Mouse (Mus musculus) neural tube, embryonic 11.5 days (tissue): ENCODE data around the gene Msl1. TPM values are rescaled to one million over a fixed set of nuclear protein-coding genes. Genes with fewer than 3 reads are reported as not detected.

ENCODE experiments used
- ATAC-seq: fragments of 200-750 bp; cut with Nextera tagmentation; 2 replicates; pipeline ENCODE4 v1.8.0; 2017; ENCODE audit warnings: moderate number of reproducible peaks, mild to moderate bottlenecking, moderate TSS enrichment, moderate library complexity; ENCODE audit not compliant: insufficient read depth, low FRiP score, low TSS enrichment
- DNase-seq: peaks from one replicate; pipeline ENCODE4 v3.0.0-alpha.2; 2015; ENCODE audit warnings: low spot score
- H3K27ac ChIP-seq: fragments of 300-500 bp; sonication (generic); 2 replicates; pipeline ENCODE4 v1.5.1; 2014; ENCODE audit warnings: low read depth, mild to moderate bottlenecking, low read length
- H3K27me3 ChIP-seq: fragments of 300-500 bp; sonication (generic); 2 replicates; pipeline ENCODE4 v1.6.1; 2014; ENCODE audit warnings: mild to moderate bottlenecking, low read length, mixed read lengths; ENCODE audit not compliant: control insufficient read depth, insufficient read depth
- H3K36me3 ChIP-seq: fragments of 300-500 bp; sonication (generic); 2 replicates; pipeline ENCODE4 v1.6.1; 2014; ENCODE audit warnings: mild to moderate bottlenecking, low read length, moderate library complexity, mixed read lengths; ENCODE audit not compliant: control insufficient read depth, insufficient read depth
- H3K4me1 ChIP-seq: fragments of 300-500 bp; sonication (generic); 2 replicates; pipeline ENCODE4 v1.6.1; 2014; ENCODE audit warnings: low read length, mixed read lengths; ENCODE audit not compliant: control insufficient read depth, insufficient read depth
- H3K4me2 ChIP-seq: fragments of 300-500 bp; sonication (generic); 2 replicates; pipeline ENCODE4 v1.6.1; 2014; ENCODE audit warnings: low read depth, mild to moderate bottlenecking, moderate library complexity
- H3K4me3 ChIP-seq: fragments of 300-500 bp; sonication (generic); 2 replicates; pipeline ENCODE4 v1.5.1; 2014; ENCODE audit warnings: low read depth, low read length
- H3K9ac ChIP-seq: fragments of 300-500 bp; sonication (generic); 2 replicates; pipeline ENCODE4 v1.6.1; 2014; ENCODE audit warnings: mild to moderate bottlenecking, low read length
- H3K9me3 ChIP-seq: fragments of 300-500 bp; sonication (generic); 2 replicates; pipeline ENCODE4 v1.6.1; 2016; ENCODE audit warnings: low read length; ENCODE audit not compliant: control insufficient read depth
- WGBS: fragments of 180-500 bp; shearing (Covaris S2); extraction: QIAGEN DNeasy Blood & Tissue Kit; methylation state at CpG from one replicate; pipeline ENCODE4 v1.1.7; 2014; 5-methylcytosine and 5-hydroxymethylcytosine counted together
- polyA plus RNA-seq: library from polyadenylated mRNA; unstranded; fragments of >200 nt; fragmentation: Nextera tagmentation; extraction: Ambion mirVana; gene quantifications from 2 replicates; pipeline ENCODE4 v1.2.1, GENCODE M21; 2014

Msl1 gene
- polyA plus RNA-seq, 1 experiment from 2014 or later, result 24.2 TPM

- H3K36me3 ChIP-seq, result no peaks in the 10 kb centered on the region
- H3K4me1 ChIP-seq, result peaks cover 15% of the 10 kb centered on the region
- no peak for DNase-seq
- H3K9me3 ChIP-seq, result no peaks in the 10 kb centered on the region
- H3K9ac ChIP-seq, result peak overlapping the region; percentile 11; the same call in 1 of the 2 replicates
- H3K4me3 ChIP-seq, result no peak overlapping the region
- WGBS, result 7% methylated on average over 19 of the region's 19 CpGs
- no peak overlapping the region for H3K4me2 ChIP-seq
- no peak overlapping the region for H3K27ac ChIP-seq
- no peak for ATAC-seq
- no peaks in the 10 kb centered on the region for H3K27me3 ChIP-seq
Observed at GRCm38 (mm10) chr11:98849196-98849894, 54.0 kb downstream of the Msl1 start.

- H3K27ac ChIP-seq, result no peak overlapping the region
- ATAC-seq, result 0 out of 2 replicates have a peak, but pooled peaks have one; percentile 41
- H3K9me3 ChIP-seq, result no peaks in the 10 kb centered on the region
- 54% methylated on average over 26 of the region's 26 CpGs for WGBS
- H3K4me1 ChIP-seq, result peaks cover 15% of the 10 kb centered on the region
- no peak overlapping the region; the same call in 1 of the 2 replicates for H3K4me3 ChIP-seq
- H3K36me3 ChIP-seq, result no peaks in the 10 kb centered on the region
- H3K27me3 ChIP-seq, result no peaks in the 10 kb centered on the region
- H3K9ac ChIP-seq, result no peak overlapping the region; the same call in 1 of the 2 replicates
- H3K4me2 ChIP-seq, result peak overlapping the region; percentile 19
- peak; percentile 69 for DNase-seq
Observed at GRCm38 (mm10) chr11:98850100-98851093, 55.1 kb downstream of the Msl1 start.

- Histone ChIP-seq H3K4me2 (no peak overlapping the region), H3K27ac (no peak overlapping the region), H3K9ac (0 out of 2 replicates have a peak overlapping the region, but pooled peaks have one; percentile 1), H3K4me1 (peaks cover 13% of the 10 kb centered on the region), H3K4me3 (no peak overlapping the region), H3K36me3 (no peaks in the 10 kb centered on the region), H3K27me3 (no peaks in the 10 kb centered on the region), H3K9me3 (no peaks in the 10 kb centered on the region)
- DNase-seq, result no peak
- 92% methylated on average over 8 of the region's 8 CpGs for WGBS
- ATAC-seq, result no peak
Observed at GRCm38 (mm10) chr11:98854116-98854515, 58.8 kb downstream of the Msl1 start.

- Histone ChIP-seq H3K27me3 (no peaks in the 10 kb centered on the region), H3K9me3 (no peaks in the 10 kb centered on the region), H3K4me2 (no peak overlapping the region), H3K27ac (no peak overlapping the region), H3K4me1 (peaks cover 8% of the 10 kb centered on the region), H3K4me3 (no peak overlapping the region), H3K9ac (no peak overlapping the region), H3K36me3 (no peaks in the 10 kb centered on the region)
- 92% methylated on average over 2 of the region's 2 CpGs for WGBS
- ATAC-seq (no peak), DNase-seq (no peak)
Observed at GRCm38 (mm10) chr11:98854659-98855058, 59.3 kb downstream of the Msl1 start.

Other genes starting within 250 kb of the Msl1 start
- gene Ikzf3, start 249.5 kb upstream of the Msl1 start, polyA plus RNA-seq, result not detected in 2 replicates
- 0.16 TPM in 1 of 2 replicates, not detected in the other for gene Zpbp2, start 244.4 kb upstream of the Msl1 start, polyA plus RNA-seq
- gene Ormdl3, start 208.1 kb upstream of the Msl1 start, polyA plus RNA-seq, result 11.1 and 14.5 TPM in 2 replicates
- gene Lrrc3c, start 197.2 kb upstream of the Msl1 start, polyA plus RNA-seq, result not detected in 2 replicates
- 0.64 and 1.5 TPM in 2 replicates for gene Gm12355, start 169.9 kb upstream of the Msl1 start, polyA plus RNA-seq
- gene Gsdma3, start 169.2 kb upstream of the Msl1 start, polyA plus RNA-seq, result not detected in 2 replicates
- 0.17 TPM in 1 of 2 replicates, not detected in the other for gene Gsdma2, start 148.8 kb upstream of the Msl1 start, polyA plus RNA-seq
- not detected in 2 replicates for gene Gsdma, start 131.2 kb upstream of the Msl1 start, polyA plus RNA-seq
- gene Psmd3, start 113.0 kb upstream of the Msl1 start, polyA plus RNA-seq, result 172 TPM in 2 replicates
- gene Csf3, start 94.3 kb upstream of the Msl1 start, polyA plus RNA-seq, result not detected in 2 replicates
- 67.6 and 74.5 TPM in 2 replicates for gene Med24, start 66.1 kb upstream of the Msl1 start, polyA plus RNA-seq
- gene Thra, start 54.9 kb upstream of the Msl1 start, polyA plus RNA-seq, result 32.0 and 34.7 TPM in 2 replicates
- 1.5 and 1.9 TPM in 2 replicates for gene Nr1d1, start 20.2 kb upstream of the Msl1 start, polyA plus RNA-seq
- 55.4 and 59.4 TPM in 2 replicates for gene Casc3, start 9.4 kb downstream of the Msl1 start, polyA plus RNA-seq
- 2.3 and 2.8 TPM in 2 replicates for gene Rapgefl1, start 41.3 kb downstream of the Msl1 start, polyA plus RNA-seq
- 4.7 and 5.6 TPM in 2 replicates for gene Wipf2, start 68.1 kb downstream of the Msl1 start, polyA plus RNA-seq
- 41.6 and 44.4 TPM in 2 replicates for gene Cdc6, start 112.3 kb downstream of the Msl1 start, polyA plus RNA-seq
- 73.2 and 75.1 TPM in 2 replicates for gene Rara, start 132.3 kb downstream of the Msl1 start, polyA plus RNA-seq
- gene Gjd3, start 187.5 kb downstream of the Msl1 start, polyA plus RNA-seq, result 0.57 TPM in 1 of 2 replicates, not detected in the other
- 338 and 339 TPM in 2 replicates for gene Top2a, start 228.7 kb downstream of the Msl1 start, polyA plus RNA-seq
- 353 and 365 TPM in 2 replicates for gene Igfbp4, start 245.7 kb downstream of the Msl1 start, polyA plus RNA-seq